Mouse (Mus musculus): Measurements from ENCODE around the gene Crat. TPM values are rescaled to one million over a fixed set of nuclear protein-coding genes. Genes with fewer than 3 reads are reported as not detected.

Gene Crat
- polyA plus RNA-seq, 1 experiment from 2014 or later: 30.6 TPM

DNA sequence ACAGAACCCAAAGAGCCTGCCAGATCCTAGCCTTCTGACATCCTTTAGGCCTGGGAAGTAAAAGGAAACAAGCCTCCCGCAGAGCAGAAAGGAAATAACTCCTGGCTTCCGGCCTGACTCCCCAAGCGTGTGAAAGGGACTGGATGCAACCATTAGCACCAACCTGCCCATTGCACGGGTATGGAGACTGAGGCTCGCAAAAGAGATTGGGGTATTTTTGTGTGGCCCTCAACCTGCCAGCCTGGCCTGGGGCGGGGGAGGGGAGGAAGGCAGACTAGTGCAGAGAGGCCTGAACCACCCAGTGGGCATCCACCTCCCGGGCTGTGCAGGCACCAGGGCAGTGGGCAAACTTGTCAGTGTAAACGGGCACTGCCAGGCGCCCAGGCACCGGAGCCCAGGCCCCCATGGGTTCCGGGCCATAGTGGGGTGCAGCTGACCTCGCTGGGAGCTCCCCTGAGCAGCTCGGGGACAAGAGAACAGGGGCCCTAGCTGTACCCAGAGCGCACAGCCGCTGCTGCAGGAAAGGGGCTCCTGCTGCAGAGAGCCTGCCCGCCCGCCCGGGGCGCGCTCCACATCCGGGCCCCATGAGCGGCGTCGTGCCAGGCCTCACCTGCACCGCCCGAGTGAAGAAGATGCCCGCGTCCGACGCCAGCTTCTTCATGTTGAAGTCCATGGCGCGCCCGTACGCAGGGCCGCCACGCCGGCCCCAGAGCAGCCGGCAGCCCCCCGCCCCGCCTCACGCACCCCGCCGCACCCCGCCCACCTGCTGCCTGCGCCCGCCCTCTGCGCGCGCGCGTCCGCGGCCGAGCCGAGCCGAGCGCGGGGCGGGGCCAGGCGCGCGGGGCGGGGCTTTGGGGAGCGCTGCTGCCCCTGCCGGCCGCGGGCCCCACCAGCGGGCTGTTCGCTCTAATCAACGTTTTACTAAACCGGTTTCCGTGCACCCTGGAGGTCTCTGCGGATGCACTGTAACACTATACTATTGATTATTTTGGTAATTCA lies 56.8 kb downstream of the Crat start, which contains the start of gene Sh3glb2:
Gene Sh3glb2 (minus strand): TSS at position 805 of the 999 bp plus-strand sequence.
- no peaks in the 10 kb centered on the region for H3K27me3 ChIP-seq (ENCODE audit: control insufficient read depth, insufficient read depth, low read length)
- H3K4me3 ChIP-seq (ENCODE audit: low read length): peak within 1 kb of the TSS; percentile 84
- H3K4me2 ChIP-seq (replicated peaks; ENCODE audit: low read depth, low read length): peak within 1 kb of the TSS; percentile 90
- H3K4me1 ChIP-seq (ENCODE audit: control insufficient read depth, insufficient read depth, low read length): peaks cover 20% of the 10 kb centered on the region
- peak within 1 kb of the TSS; percentile 80 for H3K9ac ChIP-seq (ENCODE audit: low read depth, low read length)
- no peaks in the 10 kb centered on the region for H3K9me3 ChIP-seq (ENCODE audit: control insufficient read depth, low read length)
- peaks cover 4% of the 10 kb centered on the region for H3K36me3 ChIP-seq (ENCODE audit: control insufficient read depth, insufficient read depth, low read length)
- peak; percentile 78 for ATAC-seq (ENCODE audit: low FRiP score, low TSS enrichment)
- WGBS: 2% methylated on average over 59 of the region's 73 CpGs
- H3K27ac ChIP-seq (ENCODE audit: low read depth, low read length): peak within 1 kb of the TSS; percentile 73; the same call in 1 of the 2 replicates

DNA sequence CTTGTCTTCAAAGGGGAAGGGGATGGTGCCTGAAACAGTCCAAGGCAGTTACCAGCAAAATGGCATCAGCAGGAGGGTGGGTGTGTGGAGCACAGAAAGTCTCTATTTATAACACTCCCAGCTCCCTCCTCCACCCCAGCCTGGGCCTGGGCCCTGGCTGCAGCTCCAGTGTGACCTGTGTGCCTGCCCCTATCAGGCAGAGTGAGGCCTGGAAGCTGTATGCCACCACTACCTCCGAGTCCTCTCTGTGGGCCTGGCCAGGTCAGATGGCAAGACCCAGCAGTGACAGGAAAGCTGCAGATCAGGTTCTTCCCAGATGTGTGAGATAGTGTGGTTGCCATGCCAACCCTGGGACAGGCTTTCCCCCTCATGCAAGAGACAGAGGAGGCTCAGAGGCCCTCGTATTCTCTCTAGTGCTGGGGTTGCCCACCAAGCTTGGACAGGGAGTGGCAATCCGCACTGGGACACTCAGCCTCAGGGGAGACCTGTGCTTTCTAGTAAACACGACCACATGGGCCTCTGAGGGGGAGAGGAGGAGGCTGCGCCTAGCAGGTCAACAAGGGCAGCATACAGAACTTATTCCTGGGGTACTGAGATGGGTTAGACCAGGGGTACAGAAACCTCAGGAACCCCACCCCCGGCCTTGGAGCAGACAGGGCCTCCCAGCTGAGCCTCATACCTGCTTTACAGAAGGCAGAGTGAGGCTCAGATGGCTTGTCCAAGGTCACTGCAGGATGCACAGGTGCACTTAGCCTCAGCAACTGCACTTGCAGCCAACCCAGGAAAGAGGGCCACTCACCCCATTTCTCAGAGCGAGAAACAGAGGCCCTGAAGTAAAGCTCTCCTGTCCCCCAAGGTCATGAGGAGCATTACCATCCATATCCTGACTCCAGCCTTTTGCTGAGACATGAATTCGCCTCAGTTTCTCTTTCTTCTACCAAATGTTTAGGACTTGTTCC lies 57.8 kb downstream of the Crat start:
- H3K9ac ChIP-seq (ENCODE audit: low read depth, low read length): peak overlapping the region; percentile 80; the same call in 1 of the 2 replicates

DNA sequence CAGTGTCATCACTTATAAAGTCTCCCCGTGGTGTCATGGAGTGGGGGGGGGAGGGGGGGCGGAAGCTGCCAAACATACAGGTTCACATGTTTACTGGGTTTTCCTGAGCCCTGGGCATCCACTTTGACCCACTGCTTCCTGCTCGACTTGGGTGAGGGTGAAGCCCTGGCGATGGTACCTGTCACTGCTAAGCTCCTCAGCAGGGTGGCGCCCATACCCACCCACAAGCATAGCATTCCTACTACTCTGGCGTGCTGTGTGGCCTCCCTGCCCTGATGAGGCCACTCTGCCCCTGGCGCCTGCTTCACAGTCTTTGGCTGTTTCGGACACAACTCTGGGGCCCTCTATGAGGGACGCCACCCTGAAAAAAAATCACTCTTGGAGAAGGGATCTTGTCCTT lies 58.7 kb downstream of the Crat start:
- WGBS: 70% methylated on average over 9 of the region's 9 CpGs
- Histone ChIP-seq H3K27ac (ENCODE audit: low read depth, low read length) (no peak overlapping the region), H3K27me3 (ENCODE audit: control insufficient read depth, insufficient read depth, low read length) (no peaks in the 10 kb centered on the region), H3K36me3 (ENCODE audit: control insufficient read depth, insufficient read depth, low read length) (peaks cover 16% of the 10 kb centered on the region), H3K4me3 (ENCODE audit: low read length) (no peak overlapping the region), H3K4me1 (ENCODE audit: control insufficient read depth, insufficient read depth, low read length) (peaks cover 20% of the 10 kb centered on the region), H3K4me2 (replicated peaks; ENCODE audit: low read depth, low read length) (no peak overlapping the region), H3K9me3 (ENCODE audit: control insufficient read depth, low read length) (no peaks in the 10 kb centered on the region), H3K9ac (ENCODE audit: low read depth, low read length) (no peak overlapping the region)
- no peak for ATAC-seq (ENCODE audit: low FRiP score, low TSS enrichment)

More for the DNA sequence above, 57.8 kb downstream of the Crat start:
- H3K27me3 ChIP-seq (ENCODE audit: control insufficient read depth, insufficient read depth, low read length): no peaks in the 10 kb centered on the region
- H3K36me3 ChIP-seq (ENCODE audit: control insufficient read depth, insufficient read depth, low read length): peaks cover 14% of the 10 kb centered on the region
- H3K4me2 ChIP-seq (replicated peaks; ENCODE audit: low read depth, low read length): peak overlapping the region; percentile 90
- H3K4me1 ChIP-seq (ENCODE audit: control insufficient read depth, insufficient read depth, low read length): peaks cover 20% of the 10 kb centered on the region
- 0 out of 2 replicates have a peak, but pooled peaks have one; percentile 16 for ATAC-seq (ENCODE audit: low FRiP score, low TSS enrichment)
- H3K27ac ChIP-seq (ENCODE audit: low read depth, low read length): peak overlapping the region; percentile 73; the same call in 1 of the 2 replicates
- 38% methylated on average over 8 of the region's 8 CpGs for WGBS
- H3K4me3 ChIP-seq (ENCODE audit: low read length): peak overlapping the region; percentile 84
- H3K9me3 ChIP-seq (ENCODE audit: control insufficient read depth, low read length): no peaks in the 10 kb centered on the region

DNA sequence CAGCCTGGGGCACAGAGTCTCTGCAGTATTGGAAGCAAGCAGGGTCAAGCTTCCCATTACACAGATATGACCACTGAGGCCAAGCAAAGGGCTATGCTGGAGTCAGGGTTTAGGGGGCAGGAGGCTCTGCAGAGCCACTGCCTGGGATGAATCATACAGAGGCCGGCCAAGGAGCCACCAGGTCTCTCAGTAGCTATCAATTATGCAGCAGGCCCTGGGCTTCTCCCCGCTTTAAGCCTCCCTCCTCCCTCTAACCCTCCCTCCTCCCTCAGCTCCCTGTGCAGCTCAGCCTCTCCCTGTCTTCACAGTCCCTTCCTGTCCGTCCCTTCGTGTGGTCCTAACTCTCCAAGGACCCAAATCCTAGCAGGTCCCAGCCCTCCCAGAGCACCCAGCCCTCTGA lies 59.3 kb downstream of the Crat start:
- no peak overlapping the region for H3K4me3 ChIP-seq (ENCODE audit: low read length)
- no peak overlapping the region for H3K4me2 ChIP-seq (replicated peaks; ENCODE audit: low read depth, low read length)
- H3K27ac ChIP-seq (ENCODE audit: low read depth, low read length): no peak overlapping the region
- H3K27me3 ChIP-seq (ENCODE audit: control insufficient read depth, insufficient read depth, low read length): no peaks in the 10 kb centered on the region
- H3K9me3 ChIP-seq (ENCODE audit: control insufficient read depth, low read length): no peaks in the 10 kb centered on the region
- peaks cover 16% of the 10 kb centered on the region for H3K36me3 ChIP-seq (ENCODE audit: control insufficient read depth, insufficient read depth, low read length)
- no peak overlapping the region for H3K9ac ChIP-seq (ENCODE audit: low read depth, low read length)
- ATAC-seq (ENCODE audit: low FRiP score, low TSS enrichment): no peak
- peaks cover 20% of the 10 kb centered on the region for H3K4me1 ChIP-seq (ENCODE audit: control insufficient read depth, insufficient read depth, low read length)
- 57% methylated on average over 4 of the region's 4 CpGs for WGBS

DNA sequence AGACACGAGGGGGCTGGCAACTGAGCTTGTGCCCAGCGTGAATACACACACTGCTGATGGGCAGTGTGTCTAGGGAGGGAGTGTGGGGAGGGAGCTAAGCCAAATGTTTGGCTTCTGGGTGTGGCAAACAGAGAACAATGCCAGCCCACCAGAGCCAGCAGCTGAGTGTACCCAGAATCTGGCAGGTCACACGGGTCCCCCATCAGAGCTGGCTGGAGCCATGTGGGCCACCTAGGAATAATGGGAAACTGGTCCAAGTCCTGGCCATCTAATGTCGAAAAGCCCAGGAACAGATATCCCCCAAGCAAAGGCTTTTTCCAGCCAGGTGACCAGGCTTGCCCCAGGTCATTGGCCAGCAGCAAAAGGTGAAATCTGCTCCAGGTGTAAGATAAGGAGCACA lies 59.8 kb downstream of the Crat start:
- Histone ChIP-seq H3K9ac (ENCODE audit: low read depth, low read length) (no peak overlapping the region), H3K4me3 (ENCODE audit: low read length) (no peak overlapping the region), H3K4me2 (replicated peaks; ENCODE audit: low read depth, low read length) (no peak overlapping the region), H3K36me3 (ENCODE audit: control insufficient read depth, insufficient read depth, low read length) (peaks cover 16% of the 10 kb centered on the region), H3K27me3 (ENCODE audit: control insufficient read depth, insufficient read depth, low read length) (no peaks in the 10 kb centered on the region), H3K9me3 (ENCODE audit: control insufficient read depth, low read length) (no peaks in the 10 kb centered on the region), H3K27ac (ENCODE audit: low read depth, low read length) (no peak overlapping the region), H3K4me1 (ENCODE audit: control insufficient read depth, insufficient read depth, low read length) (peaks cover 20% of the 10 kb centered on the region)
- no peak for ATAC-seq (ENCODE audit: low FRiP score, low TSS enrichment)
- WGBS: 69% methylated on average over 4 of the region's 4 CpGs

DNA sequence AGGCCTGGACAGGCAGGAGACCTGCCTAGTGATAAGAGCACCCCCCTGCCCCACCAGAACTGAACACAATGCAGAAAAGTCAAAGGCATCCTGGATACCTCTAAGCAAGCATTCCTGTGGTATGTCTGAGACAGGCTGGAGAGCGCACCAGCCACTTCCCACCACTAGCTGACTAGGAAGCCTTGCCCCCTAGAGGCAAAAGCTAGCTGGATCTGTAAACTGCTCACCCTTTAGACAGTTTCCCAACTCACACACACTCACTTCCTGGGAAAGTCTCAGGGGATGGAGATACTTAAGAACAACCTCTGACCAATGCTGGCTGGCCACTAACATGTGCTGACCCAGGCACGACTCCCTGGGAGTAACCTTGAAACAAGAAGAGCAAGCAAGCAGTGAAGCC lies 64.5 kb downstream of the Crat start:
- H3K9me3 ChIP-seq (ENCODE audit: control insufficient read depth, low read length): no peaks in the 10 kb centered on the region
- ATAC-seq (ENCODE audit: low FRiP score, low TSS enrichment): no peak
- H3K36me3 ChIP-seq (ENCODE audit: control insufficient read depth, insufficient read depth, low read length): peaks cover 55% of the 10 kb centered on the region
- no peak overlapping the region for H3K4me3 ChIP-seq (ENCODE audit: low read length)
- no peak overlapping the region for H3K27ac ChIP-seq (ENCODE audit: low read depth, low read length)
- WGBS: 86% methylated on average over 2 of the region's 2 CpGs
- no peak overlapping the region for H3K4me2 ChIP-seq (replicated peaks; ENCODE audit: low read depth, low read length)
- H3K9ac ChIP-seq (ENCODE audit: low read depth, low read length): no peak overlapping the region
- H3K4me1 ChIP-seq (ENCODE audit: control insufficient read depth, insufficient read depth, low read length): no peaks in the 10 kb centered on the region
- H3K27me3 ChIP-seq (ENCODE audit: control insufficient read depth, insufficient read depth, low read length): no peaks in the 10 kb centered on the region

Small RNA genes lying within 50 kb of the gene (microRNA-seq; reads per million reads assigned to microRNA genes)
- gene Gm47292: not detected

Other genes starting within 250 kb of the Crat start
- gene Endog, start 244.3 kb downstream of the Crat start, polyA plus RNA-seq (2014; fragmentation: Nextera tagmentation; extraction: Ambion mirVana): 20.3 and 22.1 TPM in 2 replicates
- gene Spout1, start 237.4 kb downstream of the Crat start, polyA plus RNA-seq (2014; fragmentation: Nextera tagmentation; extraction: Ambion mirVana): 58.2 and 77.0 TPM in 2 replicates
- 10.0 and 11.4 TPM in 2 replicates for gene Kyat1, start 210.0 kb downstream of the Crat start, polyA plus RNA-seq (2014; fragmentation: Nextera tagmentation; extraction: Ambion mirVana)
- gene Lrrc8a, start 178.1 kb downstream of the Crat start, polyA plus RNA-seq (2014; fragmentation: Nextera tagmentation; extraction: Ambion mirVana): 49.4 and 51.1 TPM in 2 replicates
- 0.07 and 0.26 TPM in 2 replicates for gene Gm28035, start 175.2 kb downstream of the Crat start, polyA plus RNA-seq (2014; fragmentation: Nextera tagmentation; extraction: Ambion mirVana)
- 7.7 and 11.5 TPM in 2 replicates for gene Phyhd1, start 149.6 kb downstream of the Crat start, polyA plus RNA-seq (2014; fragmentation: Nextera tagmentation; extraction: Ambion mirVana)
- gene Gm28038, start 134.8 kb downstream of the Crat start, polyA plus RNA-seq (2014; fragmentation: Nextera tagmentation; extraction: Ambion mirVana): not detected in 2 replicates
- gene Dolk, start 129.5 kb downstream of the Crat start, polyA plus RNA-seq (2014; fragmentation: Nextera tagmentation; extraction: Ambion mirVana): 25.2 and 34.4 TPM in 2 replicates
- gene Nup188, start 129.4 kb downstream of the Crat start, polyA plus RNA-seq (2014; fragmentation: Nextera tagmentation; extraction: Ambion mirVana): 35.2 and 54.4 TPM in 2 replicates
- 69.4 and 70.9 TPM in 2 replicates for gene Sh3glb2, start 56.5 kb downstream of the Crat start, polyA plus RNA-seq (2014; fragmentation: Nextera tagmentation; extraction: Ambion mirVana)
- gene Miga2, start 51.6 kb downstream of the Crat start, polyA plus RNA-seq (2014; fragmentation: Nextera tagmentation; extraction: Ambion mirVana): 14.5 and 25.0 TPM in 2 replicates
- gene Dolpp1, start 23.6 kb downstream of the Crat start, polyA plus RNA-seq (2014; fragmentation: Nextera tagmentation; extraction: Ambion mirVana): 31.0 and 34.7 TPM in 2 replicates
- 92.3 and 96.0 TPM in 2 replicates for gene Ptpa, start 226 bp upstream of the Crat start, polyA plus RNA-seq (2014; fragmentation: Nextera tagmentation; extraction: Ambion mirVana)
- gene Ier5l, start 58.4 kb upstream of the Crat start, polyA plus RNA-seq (2014; fragmentation: Nextera tagmentation; extraction: Ambion mirVana): 5.5 and 7.2 TPM in 2 replicates
- 0.91 and 1.7 TPM in 2 replicates for gene Cstad, start 179.2 kb upstream of the Crat start, polyA plus RNA-seq (2014; fragmentation: Nextera tagmentation; extraction: Ambion mirVana)

Data from kidney, embryonic 14.5 days (tissue).